Mouse (Mus musculus) embryonic facial prominence, embryonic 15.5 days (tissue): Measurements from ENCODE around the gene Hjurp. TPM values are rescaled to one million over a fixed set of nuclear protein-coding genes. Genes with fewer than 3 reads are reported as not detected.

Experiments
- ATAC-seq: fragments of 200-750 bp; cut with Nextera tagmentation; 2 replicates; pipeline ENCODE4 v1.8.0; 2017; ENCODE audit warnings: low read depth, moderate TSS enrichment; ENCODE audit not compliant: insufficient number of reproducible peaks, low FRiP score, low TSS enrichment
- H3K27ac ChIP-seq: fragments of 300-500 bp; sonication (generic); replicated peaks from 2 replicates; pipeline ENCODE4 v1.5.1; 2015; ENCODE audit warnings: mild to moderate bottlenecking, inconsistent platforms
- H3K27me3 ChIP-seq: fragments of 300-500 bp; sonication (generic); 2 replicates; pipeline ENCODE4 v1.6.1; 2015; ENCODE audit warnings: inconsistent platforms
- H3K36me3 ChIP-seq: fragments of 300-500 bp; sonication (generic); 2 replicates; pipeline ENCODE4 v1.6.1; 2015; ENCODE audit warnings: mild to moderate bottlenecking, inconsistent platforms
- H3K4me1 ChIP-seq: fragments of 300-500 bp; sonication (generic); 2 replicates; pipeline ENCODE4 v1.6.1; 2015; ENCODE audit warnings: inconsistent platforms
- H3K4me2 ChIP-seq: fragments of 300-500 bp; sonication (generic); replicated peaks from 2 replicates; pipeline ENCODE4 v1.6.1; 2015; ENCODE audit warnings: mild to moderate bottlenecking, inconsistent platforms
- H3K4me3 ChIP-seq: fragments of 300-500 bp; sonication (generic); replicated peaks from 2 replicates; pipeline ENCODE4 v1.5.1; 2015; ENCODE audit warnings: mild to moderate bottlenecking, inconsistent platforms
- H3K9ac ChIP-seq: fragments of 300-500 bp; sonication (generic); 2 replicates; pipeline ENCODE4 v1.6.1; 2015; ENCODE audit warnings: inconsistent platforms
- H3K9me3 ChIP-seq: fragments of 300-500 bp; sonication (generic); replicated peaks from 2 replicates; pipeline ENCODE4 v1.6.1; 2016; ENCODE audit warnings: inconsistent platforms
- WGBS: fragments of 180-500 bp; shearing (Covaris S2); methylation state at CpG from one replicate; pipeline ENCODE4 v1.1.7; 2015; 5-methylcytosine and 5-hydroxymethylcytosine counted together
- polyA plus RNA-seq: library from polyadenylated mRNA; unstranded; fragments of >200 nt; fragmentation: Nextera tagmentation; extraction: Ambion mirVana; gene quantifications from 2 replicates; pipeline ENCODE4 v1.2.1, GENCODE M21; 2015

Hjurp gene
- polyA plus RNA-seq, 1 experiment from 2014 or later = 161 TPM

DNA sequence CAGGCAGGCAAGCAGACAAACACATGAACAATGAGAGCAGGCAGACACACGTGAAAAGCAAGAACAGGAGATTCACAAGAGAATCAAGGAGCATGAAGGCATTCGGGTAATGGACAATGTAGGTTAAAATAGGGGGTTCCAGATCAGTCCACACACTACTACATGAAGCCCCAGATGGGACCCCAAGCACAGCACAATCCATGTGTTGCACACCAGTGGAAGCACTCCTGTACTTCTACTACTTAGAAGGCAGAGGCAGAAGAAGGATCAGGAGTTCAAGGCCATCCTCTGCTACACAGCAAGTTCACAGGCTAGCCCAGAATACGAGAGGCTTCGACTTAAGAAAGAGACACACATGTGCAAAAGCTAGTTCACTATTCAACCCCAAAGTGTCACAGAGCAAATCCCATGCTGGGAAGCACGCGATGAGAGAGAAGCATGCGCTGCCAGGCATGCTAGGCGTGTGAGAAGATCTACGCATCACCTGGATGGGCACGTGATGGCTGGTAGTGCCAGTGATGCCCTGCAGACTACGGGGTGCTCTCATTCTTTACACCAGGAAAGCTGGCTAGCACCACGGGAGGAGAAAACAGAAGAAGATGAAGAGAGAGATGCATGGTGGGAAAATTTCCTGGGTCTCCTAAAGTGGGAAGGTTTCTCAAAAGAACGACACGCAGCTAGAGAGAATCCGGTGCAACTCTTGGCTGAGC lies 8.9 kb upstream of the Hjurp start:
- Histone ChIP-seq H3K4me1 (no peaks in the 10 kb centered on the region), H3K4me2 (no peak overlapping the region), H3K27ac (no peak overlapping the region), H3K27me3 (no peaks in the 10 kb centered on the region), H3K9ac (no peak overlapping the region), H3K4me3 (no peak overlapping the region), H3K9me3 (peaks cover 21% of the 10 kb centered on the region), H3K36me3 (no peaks in the 10 kb centered on the region)
- no peak for ATAC-seq
- WGBS = 80% methylated on average over 15 of the region's 15 CpGs

DNA sequence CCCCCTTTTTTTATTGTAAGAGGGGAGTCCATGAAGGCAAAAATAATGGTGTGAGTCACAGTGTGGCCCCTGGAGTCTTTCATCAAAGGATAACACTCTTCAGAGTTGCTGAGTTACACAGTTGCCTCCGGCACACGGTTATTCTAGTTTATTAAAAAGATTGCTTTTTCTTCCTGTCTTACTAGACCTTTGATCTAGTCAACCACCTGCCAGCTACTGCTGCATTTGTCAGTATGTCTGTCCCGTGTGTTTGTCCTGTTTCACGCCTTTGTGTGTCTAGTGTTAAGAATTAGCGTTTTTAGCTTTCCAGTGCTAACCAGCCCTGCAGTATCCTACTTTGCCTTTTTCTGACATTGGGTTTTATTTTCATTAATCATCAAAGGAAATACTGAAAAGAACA lies 8.2 kb upstream of the Hjurp start:
- no peak for ATAC-seq
- no peaks in the 10 kb centered on the region for H3K4me1 ChIP-seq
- no peak overlapping the region for H3K4me2 ChIP-seq
- no peak overlapping the region for H3K9ac ChIP-seq
- 65% methylated on average over 5 of the region's 5 CpGs for WGBS
- peaks cover 18% of the 10 kb centered on the region; the same call in 1 of the 2 replicates for H3K9me3 ChIP-seq
- no peak overlapping the region for H3K4me3 ChIP-seq
- no peaks in the 10 kb centered on the region for H3K27me3 ChIP-seq
- no peak overlapping the region for H3K27ac ChIP-seq
- no peaks in the 10 kb centered on the region for H3K36me3 ChIP-seq

DNA sequence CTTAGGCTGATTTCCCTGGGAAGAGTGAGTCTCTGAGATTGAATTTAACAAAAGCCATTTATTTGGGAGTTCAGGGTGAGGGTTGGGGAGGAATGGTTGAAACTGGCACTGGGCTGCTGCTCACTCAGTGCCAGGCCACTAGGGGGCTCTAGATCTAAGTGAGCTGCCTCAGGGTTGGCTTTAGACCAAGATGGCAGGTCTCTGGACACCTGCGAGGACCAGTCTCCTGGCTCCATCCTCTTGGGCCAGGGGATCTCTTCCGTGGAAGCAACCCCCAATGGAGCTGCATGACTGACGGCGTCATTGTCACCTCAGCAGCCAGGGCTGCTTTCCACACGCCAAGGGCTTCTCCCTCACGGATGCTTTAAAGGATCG lies 7.5 kb upstream of the Hjurp start:
- ATAC-seq = no peak

DNA sequence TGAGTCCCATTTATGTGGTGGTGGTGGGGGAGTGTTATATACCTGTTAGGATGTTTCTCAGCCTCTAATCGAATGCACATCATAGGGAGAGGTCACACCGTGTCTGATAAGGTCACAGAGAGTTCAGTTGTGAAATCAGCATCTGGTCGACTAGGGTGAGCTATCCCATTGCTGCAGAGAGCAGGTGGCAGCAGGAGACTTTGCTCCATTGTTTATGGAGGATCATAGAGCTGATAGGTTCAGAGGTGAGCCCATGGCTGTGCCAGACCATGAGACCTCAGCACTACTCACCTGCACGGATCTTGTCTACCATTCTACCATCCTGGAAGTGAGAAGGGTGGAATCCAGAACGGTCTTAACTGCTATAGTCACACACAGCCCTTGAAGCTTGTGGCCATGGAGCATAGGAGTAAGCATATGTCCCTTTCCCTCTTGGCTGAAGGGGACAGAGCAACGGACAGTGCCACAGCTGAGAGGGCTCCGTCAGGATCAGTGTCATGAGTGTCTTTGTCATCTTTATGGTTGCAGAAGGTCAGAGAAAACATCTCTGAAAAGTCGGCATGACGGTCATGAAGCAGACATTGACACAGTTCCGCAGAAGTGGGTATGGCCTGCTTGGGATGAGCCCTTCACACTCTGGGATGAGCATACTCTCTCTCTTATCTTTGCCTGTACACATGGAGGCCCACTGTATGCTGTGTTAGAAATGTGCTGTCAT lies 7.0 kb upstream of the Hjurp start:
- ATAC-seq = peak; percentile 12; the same call in 1 of the 2 replicates
- no peak overlapping the region for H3K4me2 ChIP-seq
- no peaks in the 10 kb centered on the region for H3K36me3 ChIP-seq
- no peaks in the 10 kb centered on the region for H3K4me1 ChIP-seq
- no peaks in the 10 kb centered on the region for H3K27me3 ChIP-seq
- H3K9me3 ChIP-seq = peaks cover 13% of the 10 kb centered on the region; the same call in 1 of the 2 replicates
- no peak overlapping the region for H3K9ac ChIP-seq
- 61% methylated on average over 10 of the region's 10 CpGs for WGBS
- no peak overlapping the region for H3K27ac ChIP-seq
- H3K4me3 ChIP-seq = no peak overlapping the region

More for the DNA sequence above, 7.5 kb upstream of the Hjurp start:
- Histone ChIP-seq H3K9ac (no peak overlapping the region), H3K4me3 (no peak overlapping the region), H3K36me3 (no peaks in the 10 kb centered on the region), H3K27me3 (no peaks in the 10 kb centered on the region), H3K4me2 (no peak overlapping the region), H3K4me1 (no peaks in the 10 kb centered on the region), H3K27ac (no peak overlapping the region), H3K9me3 (peaks cover 13% of the 10 kb centered on the region; the same call in 1 of the 2 replicates)
- WGBS = 62% methylated on average over 7 of the region's 7 CpGs

GRCm38 (mm10) chr1:88283376-88284227 lies 6.2 kb upstream of the Hjurp start:
- H3K9ac ChIP-seq = no peak overlapping the region

GRCm38 (mm10) chr1:88282301-88282700 lies 4.9 kb upstream of the Hjurp start:
- Histone ChIP-seq H3K27me3 (no peaks in the 10 kb centered on the region), H3K27ac (no peak overlapping the region), H3K4me2 (no peak overlapping the region), H3K9me3 (peaks cover 10% of the 10 kb centered on the region; the same call in 1 of the 2 replicates), H3K4me1 (peaks cover 9% of the 10 kb centered on the region; the same call in 1 of the 2 replicates), H3K9ac (no peak overlapping the region), H3K36me3 (no peaks in the 10 kb centered on the region), H3K4me3 (no peak overlapping the region)
- no peak for ATAC-seq
- 57% methylated on average over 3 of the region's 3 CpGs for WGBS

More at GRCm38 (mm10) chr1:88283376-88284227, 6.2 kb upstream of the Hjurp start:
- Histone ChIP-seq H3K27me3 (no peaks in the 10 kb centered on the region), H3K4me1 (no peaks in the 10 kb centered on the region), H3K9me3 (peaks cover 13% of the 10 kb centered on the region; the same call in 1 of the 2 replicates), H3K4me2 (no peak overlapping the region), H3K4me3 (no peak overlapping the region), H3K27ac (no peak overlapping the region), H3K36me3 (no peaks in the 10 kb centered on the region)
- 78% methylated on average over 15 of the region's 15 CpGs for WGBS
- ATAC-seq = no peak

- 72% methylated on average over 15 of the region's 15 CpGs for WGBS
- H3K4me2 ChIP-seq = no peak overlapping the region
- H3K36me3 ChIP-seq = peaks cover 5% of the 10 kb centered on the region; the same call in 1 of the 2 replicates
- no peaks in the 10 kb centered on the region for H3K27me3 ChIP-seq
- H3K9me3 ChIP-seq = peaks cover 4% of the 10 kb centered on the region; the same call in 1 of the 2 replicates
- H3K9ac ChIP-seq = no peak overlapping the region
- H3K4me1 ChIP-seq = peaks cover 28% of the 10 kb centered on the region
- no peak overlapping the region for H3K27ac ChIP-seq
- H3K4me3 ChIP-seq = no peak overlapping the region
- no peak for ATAC-seq
These were observed 2.7 kb upstream of the Hjurp start for GRCm38 (mm10) chr1:88280006-88280690.

DNA sequence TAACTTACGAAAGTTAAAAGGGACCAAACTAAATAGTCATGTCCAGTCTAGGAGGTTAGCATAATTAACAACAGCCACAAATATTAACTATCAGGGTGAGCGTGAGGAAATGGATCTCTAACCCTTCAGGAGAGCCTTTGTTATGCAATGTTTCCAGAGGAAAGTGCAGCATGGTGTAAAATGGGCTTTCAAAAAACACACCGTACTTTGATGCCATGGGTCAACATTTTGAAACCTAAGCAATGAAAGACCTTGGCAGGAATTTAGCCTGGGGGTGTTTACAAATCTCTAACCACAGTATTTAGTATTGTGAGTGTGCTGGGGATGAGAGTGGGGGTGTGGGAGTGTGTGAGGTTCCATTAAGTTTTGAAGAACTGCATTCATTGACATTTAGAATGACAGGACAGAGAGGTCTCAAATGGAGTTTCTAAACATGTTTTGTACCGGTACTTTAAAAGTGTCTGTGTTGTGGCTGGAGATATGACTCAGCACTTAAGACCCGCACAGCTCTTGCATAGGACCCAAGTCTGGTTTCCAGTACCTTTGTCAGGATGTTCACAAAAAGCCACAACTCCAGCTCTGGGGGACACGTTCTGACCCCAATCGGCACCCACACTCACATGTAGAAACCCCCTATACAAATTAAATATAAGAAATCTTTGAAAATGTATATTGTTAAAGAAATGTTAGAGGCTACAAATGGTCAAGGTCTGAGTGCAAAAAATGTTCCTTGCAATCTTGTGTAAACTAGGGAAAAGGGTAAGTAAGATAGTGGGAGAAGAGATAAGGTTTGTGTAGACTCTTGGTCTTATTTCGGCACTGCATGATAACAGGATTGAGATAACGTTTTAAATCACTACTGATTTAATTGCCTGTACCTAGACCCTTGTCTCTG lies 1.9 kb upstream of the Hjurp start:
- no peak for ATAC-seq
- Histone ChIP-seq H3K4me3 (no peak overlapping the region), H3K27ac (no peak overlapping the region), H3K27me3 (no peaks in the 10 kb centered on the region), H3K9ac (no peak overlapping the region), H3K9me3 (no peaks in the 10 kb centered on the region), H3K4me2 (no peak overlapping the region), H3K36me3 (peaks cover 13% of the 10 kb centered on the region), H3K4me1 (peaks cover 28% of the 10 kb centered on the region)
- WGBS = 60% methylated on average over 9 of the region's 9 CpGs

- Histone ChIP-seq H3K9ac (peak overlapping the region; percentile 58; the same call in 1 of the 2 replicates), H3K4me3 (peak overlapping the region; percentile 48), H3K27me3 (no peaks in the 10 kb centered on the region), H3K9me3 (no peaks in the 10 kb centered on the region), H3K36me3 (peaks cover 26% of the 10 kb centered on the region), H3K4me2 (peak overlapping the region; percentile 56), H3K27ac (peak overlapping the region; percentile 80; the same call in 1 of the 2 replicates), H3K4me1 (peaks cover 28% of the 10 kb centered on the region)
- WGBS = 62% methylated on average over 18 of the region's 18 CpGs
- ATAC-seq = no peak
These were observed 532 bp upstream of the Hjurp start for GRCm38 (mm10) chr1:88277818-88278511.
